Mouse (Mus musculus) MEL (cell line): Measurements from ENCODE around the gene Rpl18. TPM values are rescaled to one million over a fixed set of nuclear protein-coding genes. Genes with fewer than 3 reads are reported as not detected.

Experiments
- DNase-seq: peaks from one replicate; pipeline ENCODE4 v3.0.0; 2011; ENCODE audit warnings: low read depth, low spot score
- H3K27ac ChIP-seq: 2 replicates; pipeline ENCODE4 v1.5.1; 2012; ENCODE audit warnings: low read depth, mild to moderate bottlenecking, control low read depth, low read length, moderate library complexity; ENCODE audit not compliant: control insufficient read depth
- H3K27me3 ChIP-seq, 2 experiments: fragments of 150-350 bp in 1 of 2; sonication (generic) in 1 of 2; 2 replicates each; pipeline ENCODE4 v1.6.1; 2012; ENCODE audit warnings: low read length in 2 of 2, mild to moderate bottlenecking in 2 of 2, improper control_type of control experiment in 1 of 2, moderate library complexity in 1 of 2; ENCODE audit not compliant: insufficient read depth in 2 of 2, control insufficient read depth in 1 of 2
- H3K36me3 ChIP-seq, 2 experiments: 2 replicates each; pipeline ENCODE4 v1.6.1; 2012 to 2014; ENCODE audit warnings: low read length in 2 of 2, improper control_type of control experiment in 1 of 2, inconsistent platforms in 1 of 2, mild to moderate bottlenecking in 1 of 2; ENCODE audit not compliant: insufficient read depth in 2 of 2, control insufficient read depth in 1 of 2
- H3K4me1 ChIP-seq, 2 experiments: fragments of 150-350 bp in 1 of 2; sonication (generic) in 1 of 2; 2 replicates each; pipeline ENCODE4 v1.6.1; 2012; ENCODE audit warnings: low read length in 2 of 2, improper control_type of control experiment in 1 of 2, mild to moderate bottlenecking in 1 of 2; ENCODE audit not compliant: insufficient read depth in 2 of 2, control insufficient read depth in 1 of 2
- H3K4me3 ChIP-seq, 2 experiments: fragments of 150-350 bp in 1 of 2; sonication (generic) in 1 of 2; 2 replicates each; pipeline ENCODE4 v1.5.1; 2012; ENCODE audit warnings: low read depth in 2 of 2, low read length in 2 of 2, mild to moderate bottlenecking in 2 of 2, moderate library complexity in 2 of 2, control low read depth in 1 of 2, improper control_type of control experiment in 1 of 2; ENCODE audit not compliant: control insufficient read depth in 1 of 2, insufficient read depth in 1 of 2
- H3K79me2 ChIP-seq: 2 replicates; pipeline ENCODE4 v1.6.1; 2012; ENCODE audit warnings: mild to moderate bottlenecking, low read length, moderate library complexity; ENCODE audit not compliant: control insufficient read depth, poor library complexity, insufficient read depth
- H3K9ac ChIP-seq: 2 replicates; pipeline ENCODE4 v1.6.1; 2012; ENCODE audit warnings: low read depth, mild to moderate bottlenecking, control low read depth, low read length, moderate library complexity; ENCODE audit not compliant: control insufficient read depth, poor library complexity, severe bottlenecking
- H3K9me3 ChIP-seq: fragments of 150-350 bp; sonication (generic); replicated peaks from 2 replicates; pipeline ENCODE4 v1.6.1; 2012; ENCODE audit warnings: mild to moderate bottlenecking, low read length, improper control_type of control experiment, moderate library complexity; ENCODE audit not compliant: insufficient read depth
- BHLHE40 ChIP-seq: IDR thresholded peaks from 2 replicates; pipeline ENCODE4 v1.6.1; 2012; ENCODE audit warnings: low read depth, mild to moderate bottlenecking, inconsistent platforms, low read length, improper control_type of control experiment, borderline replicate concordance
- CHD1 ChIP-seq: IDR thresholded peaks from 2 replicates; pipeline ENCODE4 v1.6.1; 2012; ENCODE audit warnings: low read depth, mild to moderate bottlenecking, inconsistent platforms, low read length, improper control_type of control experiment
- E2F4 ChIP-seq: IDR thresholded peaks from 2 replicates; pipeline ENCODE4 v1.6.1; 2011; ENCODE audit warnings: low read depth, low read length, improper control_type of control experiment, borderline replicate concordance
- GABPA ChIP-seq: IDR thresholded peaks from 2 replicates; pipeline ENCODE4 v1.6.1; 2012; ENCODE audit warnings: low read depth, mild to moderate bottlenecking, inconsistent platforms, low read length, improper control_type of control experiment, moderate library complexity
- GATA1 ChIP-seq: IDR thresholded peaks from 2 replicates; pipeline ENCODE4 v1.6.1; 2011; ENCODE audit warnings: low read depth, low read length, improper control_type of control experiment
- HCFC1 ChIP-seq: IDR thresholded peaks from 2 replicates; pipeline ENCODE4 v1.6.1; 2012; ENCODE audit warnings: low read depth, mild to moderate bottlenecking, inconsistent platforms, low read length, improper control_type of control experiment, moderate library complexity
- KAT2A ChIP-seq: conservative IDR thresholded peaks from 2 replicates; pipeline ENCODE4 v1.6.1; 2012; ENCODE audit warnings: low read depth, low read length, improper control_type of control experiment, inconsistent platforms
- MAFK ChIP-seq: IDR thresholded peaks from 2 replicates; pipeline ENCODE4 v1.6.1; 2011; ENCODE audit warnings: low read depth, mild to moderate bottlenecking, low read length, improper control_type of control experiment, borderline replicate concordance
- MAZ ChIP-seq: IDR thresholded peaks from 2 replicates; pipeline ENCODE4 v1.6.1; 2012; ENCODE audit warnings: low read depth, mild to moderate bottlenecking, inconsistent platforms, low read length, improper control_type of control experiment
- MEF2A ChIP-seq: IDR thresholded peaks from 2 replicates; pipeline ENCODE4 v1.6.1; 2014; ENCODE audit warnings: low read depth, mild to moderate bottlenecking, inconsistent platforms, low read length, improper control_type of control experiment; ENCODE audit not compliant: poor library complexity, insufficient replicate concordance, severe bottlenecking; ENCODE audit errors: extremely low read depth
- MXI1 ChIP-seq: IDR thresholded peaks from 2 replicates; pipeline ENCODE4 v1.6.1; 2011; ENCODE audit warnings: mild to moderate bottlenecking, low read depth, low read length, improper control_type of control experiment
- MYB ChIP-seq: IDR thresholded peaks from 2 replicates; pipeline ENCODE4 v1.6.1; 2011; ENCODE audit warnings: mild to moderate bottlenecking, low read depth, low read length, improper control_type of control experiment
- MYC ChIP-seq: IDR thresholded peaks from 2 replicates; pipeline ENCODE4 v1.6.1; 2011; ENCODE audit warnings: low read depth, mild to moderate bottlenecking, low read length, improper control_type of control experiment, moderate library complexity
- NRF1 ChIP-seq: IDR thresholded peaks from 2 replicates; pipeline ENCODE4 v1.6.1; 2014; ENCODE audit warnings: low read depth, mild to moderate bottlenecking, inconsistent platforms, low read length, improper control_type of control experiment, moderate library complexity; ENCODE audit not compliant: poor library complexity, insufficient read depth, severe bottlenecking
- POLR2AphosphoS2 ChIP-seq: IDR thresholded peaks from 2 replicates; pipeline ENCODE4 v1.6.1; 2011; ENCODE audit warnings: low read length, improper control_type of control experiment
- RAD21 ChIP-seq: IDR thresholded peaks from 2 replicates; pipeline ENCODE4 v1.6.1; 2011; ENCODE audit warnings: mild to moderate bottlenecking, low read depth, low read length, improper control_type of control experiment
- UBTF ChIP-seq: IDR thresholded peaks from 2 replicates; pipeline ENCODE4 v1.6.1; 2012; ENCODE audit warnings: low read depth, mild to moderate bottlenecking, inconsistent platforms, low read length, improper control_type of control experiment, moderate library complexity, borderline replicate concordance; ENCODE audit not compliant: insufficient read depth
- USF1 ChIP-seq: IDR thresholded peaks from 2 replicates; pipeline ENCODE4 v1.6.1; 2014; ENCODE audit warnings: low read depth, mild to moderate bottlenecking, inconsistent platforms, low read length, improper control_type of control experiment, moderate library complexity
- USF2 ChIP-seq, 2 experiments: IDR thresholded peaks; 2 replicates each; pipeline ENCODE4 v1.6.1; 2011 to 2012; ENCODE audit warnings: improper control_type of control experiment in 2 of 2, low read length in 2 of 2, borderline replicate concordance in 1 of 2, inconsistent platforms in 1 of 2, low read depth in 1 of 2, mild to moderate bottlenecking in 1 of 2; ENCODE audit not compliant: insufficient read depth in 1 of 2
- ZC3H11A ChIP-seq: IDR thresholded peaks from 2 replicates; pipeline ENCODE4 v1.6.1; 2012; ENCODE audit warnings: low read depth, mild to moderate bottlenecking, inconsistent platforms, low read length, improper control_type of control experiment
- ZMIZ1 ChIP-seq: IDR thresholded peaks from 2 replicates; pipeline ENCODE4 v1.6.1; 2012; ENCODE audit warnings: low read depth, mild to moderate bottlenecking, inconsistent platforms, low read length, improper control_type of control experiment, moderate library complexity
- polyA plus RNA-seq, 2 experiments: library from polyadenylated mRNA; stranded (reverse) in 1 of 2; unstranded in 1 of 2; fragments of >175 nt in 1 of 2; fragments of >200 nt in 1 of 2; gene quantifications; 2 replicates each; pipeline versions ENCODE4 v1.2.1 to v1.2.4; 2012; ENCODE audit warnings: low replicate concordance in 2 of 2, low read depth in 1 of 2; ENCODE audit not compliant: insufficient read length in 2 of 2, insufficient read depth in 1 of 2, missing spikeins in 1 of 2
- total RNA-seq: library from RNA; depleted of rRNA; stranded (reverse); fragments of 300-350 nt; gene quantifications from 2 replicates; pipeline ENCODE4 v1.2.3, GENCODE M21; 2012

Gene Rpl18
- total and polyA plus RNA-seq, 3 experiments = 3,544 to 3,724 TPM; not detected in 1

DNA sequence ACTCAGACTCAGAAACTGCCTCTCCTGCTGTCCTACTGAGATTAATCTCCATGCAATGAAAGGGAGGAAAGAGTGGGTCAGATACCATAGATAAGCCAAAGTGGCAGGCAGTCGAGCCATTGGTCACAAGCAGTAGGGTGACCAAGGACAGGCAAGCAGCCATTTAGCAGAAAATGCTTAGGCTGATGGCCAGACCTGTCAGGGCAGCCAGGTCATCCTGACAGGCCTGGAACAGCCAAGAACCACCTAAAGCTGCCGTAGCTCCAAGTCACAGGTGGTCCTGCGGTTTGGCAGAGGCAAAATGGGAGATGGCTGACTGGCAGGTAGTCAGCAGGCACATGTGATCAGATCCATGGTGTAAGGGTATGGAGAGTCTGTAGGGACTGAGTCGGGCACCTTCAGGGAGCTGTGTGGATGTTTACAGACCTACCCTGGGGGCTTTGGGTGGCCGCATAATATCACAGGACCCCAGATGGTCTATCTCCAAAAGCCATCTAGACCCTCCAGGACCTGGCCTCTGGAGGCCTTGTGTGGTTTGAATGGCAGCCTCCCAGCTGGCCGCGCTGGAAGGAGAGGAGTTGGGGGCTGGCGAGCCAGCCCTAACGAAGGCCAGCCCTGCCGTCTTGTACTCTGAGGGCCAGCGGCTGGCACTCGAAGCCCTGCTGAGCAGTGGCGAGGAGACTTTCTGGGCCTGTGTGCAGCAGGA is 6.5 kb downstream of the Rpl18 start:
- no peaks in the 10 kb centered on the region for H3K27me3 ChIP-seq
- no peak overlapping the region for H3K27ac ChIP-seq
- TF ChIP-seq GATA1 (peak; percentile 3; the same call in 1 of the 2 replicates), HCFC1 (no peak), CHD1 (no peak), USF1 (no peak), NRF1 (no peak), UBTF (no peak), MYC (no peak), E2F4 (no peak), MAFK (no peak)
- H3K9me3 ChIP-seq = no peaks in the 10 kb centered on the region
- H3K4me3 ChIP-seq = no peak overlapping the region
- DNase-seq = peak; percentile 43
- H3K79me2 ChIP-seq = peaks cover 28% of the 10 kb centered on the region
- H3K4me1 ChIP-seq = no peaks in the 10 kb centered on the region
- peaks cover 2% of the 10 kb centered on the region in 2 experiments; a peak in 3 of 4 replicates for H3K36me3 ChIP-seq
- no peak overlapping the region for H3K9ac ChIP-seq

DNA sequence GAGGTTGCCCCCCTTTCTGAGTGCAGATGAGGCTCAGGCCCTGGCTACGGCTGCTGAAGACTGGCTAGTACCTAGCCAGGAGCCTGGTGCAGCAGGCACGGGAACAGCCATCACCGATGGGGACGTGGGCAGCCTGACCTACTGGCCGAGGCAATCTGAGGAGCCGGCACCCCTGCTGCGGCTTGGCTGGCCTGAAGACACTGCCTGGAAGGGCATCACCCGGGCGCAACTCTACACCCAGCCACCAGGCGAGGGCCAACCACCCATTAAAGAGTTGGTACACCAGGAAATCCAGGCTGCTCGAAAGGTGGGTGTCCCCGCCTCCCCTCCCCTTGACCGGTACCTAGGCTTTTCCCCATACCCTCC is 7.1 kb downstream of the Rpl18 start:
- no peaks in the 10 kb centered on the region for H3K27me3 ChIP-seq
- H3K4me1 ChIP-seq = no peaks in the 10 kb centered on the region
- H3K4me3 ChIP-seq = no peak overlapping the region
- H3K36me3 ChIP-seq = peaks cover 2% of the 10 kb centered on the region in 2 experiments; a peak in 3 of 4 replicates
- no peak overlapping the region for H3K9ac ChIP-seq
- TF ChIP-seq MXI1 (no peak), KAT2A (no peak), POLR2AphosphoS2 (no peak), MYB (no peak), RAD21 (no peak), ZMIZ1 (no peak), GABPA (no peak), USF2 (IDR thresholded peaks at IDR 0.05; ENCODE audit: borderline replicate concordance in 1 of 2, insufficient read depth in 1 of 2, low read depth in 1 of 2, low read length in 2 of 2) (no peak), MEF2A (no peak), BHLHE40 (no peak), GATA1 (no peak), MAZ (no peak), ZC3H11A (no peak), HCFC1 (no peak)
- TF ChIP-seq, all 39 proteins: peak for 0
- H3K27ac ChIP-seq = no peak overlapping the region
- DNase-seq = no peak
- no peaks in the 10 kb centered on the region for H3K9me3 ChIP-seq
- H3K79me2 ChIP-seq = peaks cover 24% of the 10 kb centered on the region
